ENCODE assay signal across 10 mouse cellular contexts in the genomic region with DNA sequence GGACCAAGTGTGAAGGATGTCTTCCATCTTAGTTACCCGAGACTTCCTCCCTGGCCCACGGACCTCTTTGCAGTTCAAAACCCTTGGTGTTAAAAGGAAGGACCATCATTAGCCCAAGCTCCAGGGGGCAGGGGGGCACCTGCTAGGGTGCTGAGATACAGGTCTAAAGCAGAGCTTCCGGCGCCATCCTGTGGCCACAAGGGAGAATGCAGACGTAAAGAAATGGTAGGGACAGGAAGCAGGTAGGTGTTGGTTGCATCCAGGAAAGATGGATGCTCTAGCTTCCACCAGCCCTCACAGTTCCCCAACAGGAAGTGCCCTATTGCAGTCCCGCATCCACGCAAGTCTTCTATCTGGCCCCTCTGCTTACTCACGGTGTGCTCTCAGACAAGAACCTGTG. TPM values are rescaled to one million over a fixed set of nuclear protein-coding genes. Genes with fewer than 3 reads are reported as not detected.
DNase-seq lines count a peak whose midpoint lies in the region; ATAC-seq lines count a peak whose summit lies in the region.
"Had no signal": no experiment of that assay in that cellular context is flagged by ENCODE, and none has a peak within 500 bp of the region (broad histone marks: within the 10 kb centered on the region; RNA-seq: fewer than 3 reads in every experiment).

No protein-coding gene starts in this region.

- H3K36me3 ChIP-seq in hindbrain, embryonic 10.5 days: no peaks in the 10 kb centered on the region
- H3K36me3 ChIP-seq in hindbrain, embryonic 12.5 days: no peaks in the 10 kb centered on the region
- H3K36me3 ChIP-seq in limb, embryonic 13.5 days: peaks cover 10% of the 10 kb centered on the region; the same call in 1 of the 2 replicates
- H3K36me3 ChIP-seq in hindbrain, embryonic 13.5 days: no peaks in the 10 kb centered on the region
- H3K36me3 ChIP-seq: embryonic facial prominence, embryonic 15.5 days had no signal

- H3K9me3 ChIP-seq in hindbrain, embryonic 10.5 days: no peaks in the 10 kb centered on the region
- no peaks in the 10 kb centered on the region for H3K9me3 ChIP-seq in hindbrain, embryonic 12.5 days (replicated peaks)
- peaks cover 3% of the 10 kb centered on the region; the same call in 1 of the 2 replicates for H3K9me3 ChIP-seq in limb, embryonic 13.5 days
- no peaks in the 10 kb centered on the region for H3K9me3 ChIP-seq in hindbrain, embryonic 13.5 days
- H3K9me3 ChIP-seq: embryonic facial prominence, embryonic 15.5 days had no signal

- no peak for ATAC-seq in hindbrain, embryonic 12.5 days (ENCODE audit: low FRiP score)
- ATAC-seq in limb, embryonic 13.5 days (ENCODE audit: low FRiP score, low read depth): no peak
- ATAC-seq in hindbrain, embryonic 13.5 days (ENCODE audit: low FRiP score): no peak

- H3K4me1 ChIP-seq in hindbrain, embryonic 10.5 days (replicated peaks): peaks cover 28% of the 10 kb centered on the region
- peaks cover 18% of the 10 kb centered on the region for H3K4me1 ChIP-seq in hindbrain, embryonic 12.5 days
- H3K4me1 ChIP-seq in limb, embryonic 13.5 days: peaks cover 42% of the 10 kb centered on the region
- H3K4me1 ChIP-seq in hindbrain, embryonic 13.5 days (replicated peaks): peaks cover 26% of the 10 kb centered on the region

- no peak overlapping the region for H3K9ac ChIP-seq in hindbrain, embryonic 12.5 days
- H3K9ac ChIP-seq in limb, embryonic 13.5 days: no peak overlapping the region
- H3K9ac ChIP-seq in hindbrain, embryonic 13.5 days: no peak overlapping the region
- H3K9ac ChIP-seq: embryonic facial prominence, embryonic 15.5 days had no signal

- peaks cover 60% of the 10 kb centered on the region for H3K27me3 ChIP-seq in hindbrain, embryonic 10.5 days (ENCODE audit: insufficient read depth, poor library complexity, severe bottlenecking)
- peaks cover 26% of the 10 kb centered on the region for H3K27me3 ChIP-seq in hindbrain, embryonic 12.5 days
- peaks cover 31% of the 10 kb centered on the region for H3K27me3 ChIP-seq in limb, embryonic 13.5 days
- peaks cover 40% of the 10 kb centered on the region for H3K27me3 ChIP-seq in hindbrain, embryonic 13.5 days

- peak; percentile 48 for DNase-seq in hindbrain, embryonic 10.5 days (ENCODE audit: low spot score)
- DNase-seq in CD4-positive helper T cell, adult 2 months (ENCODE audit: low read depth, low spot score): peak; percentile 57
- DNase-seq in adipocyte (ENCODE audit: low spot score): peak; percentile 47
- peak; percentile 66 for DNase-seq in induced T-regulatory cell, adult 2 months (ENCODE audit: low read depth)
- DNase-seq in right cerebral cortex, postnatal 14 days: peak; percentile 62

- no peak overlapping the region for H3K27ac ChIP-seq in hindbrain, embryonic 10.5 days
- H3K27ac ChIP-seq in hindbrain, embryonic 12.5 days: no peak overlapping the region
- H3K27ac ChIP-seq in limb, embryonic 13.5 days: 0 out of 2 replicates have a peak overlapping the region, but pooled peaks have one; percentile 76
- H3K27ac ChIP-seq in hindbrain, embryonic 13.5 days: no peak overlapping the region

- 11% methylated on average over 8 of the region's 8 CpGs for WGBS in hindbrain, embryonic 10.5 days
- 17% methylated on average over 8 of the region's 8 CpGs for WGBS in hindbrain, embryonic 12.5 days
- WGBS in limb, embryonic 13.5 days: 16% methylated on average over 8 of the region's 8 CpGs
- 20% methylated on average over 8 of the region's 8 CpGs for WGBS in hindbrain, embryonic 13.5 days

- no peak overlapping the region for H3K4me3 ChIP-seq in hindbrain, embryonic 10.5 days
- no peak overlapping the region for H3K4me3 ChIP-seq in hindbrain, embryonic 12.5 days
- no peak overlapping the region for H3K4me3 ChIP-seq in limb, embryonic 13.5 days
- H3K4me3 ChIP-seq in hindbrain, embryonic 13.5 days: no peak overlapping the region
- H3K4me3 ChIP-seq: embryonic facial prominence, embryonic 15.5 days had no signal

- no peak overlapping the region for H3K4me2 ChIP-seq in hindbrain, embryonic 12.5 days (replicated peaks)
- peak overlapping the region; percentile 45; the same call in 1 of the 2 replicates for H3K4me2 ChIP-seq in limb, embryonic 13.5 days (replicated peaks)
- H3K4me2 ChIP-seq in hindbrain, embryonic 13.5 days: no peak overlapping the region

RNA-seq across cellular contexts. Expression of a gene that starts 1.9 kb away (rescaled TPM):
- 0.31 TPM in 1 of 2 replicates, not detected in the other for polyA plus RNA-seq in hindbrain, embryonic 10.5 days (2016; fragmentation: Nextera tagmentation; extraction: Ambion mirVana)
- 1.2 and 2.0 TPM in 2 replicates for polyA plus RNA-seq in hindbrain, embryonic 12.5 days (2016; fragmentation: Nextera tagmentation; extraction: Ambion mirVana)
- polyA plus RNA-seq in limb, embryonic 13.5 days (2015; fragmentation: Nextera tagmentation; extraction: Ambion mirVana): 3.2 and 3.8 TPM in 2 replicates
- 0.49 and 0.92 TPM in 2 replicates for polyA plus RNA-seq in hindbrain, embryonic 13.5 days (2015; fragmentation: Nextera tagmentation; extraction: Ambion mirVana)

RNA-seq across cellular contexts. Expression of a gene that starts 16.0 kb away (rescaled TPM):
- 0.02 TPM in 1 of 2 replicates, not detected in the other for polyA plus RNA-seq in hindbrain, embryonic 10.5 days (2016; fragmentation: Nextera tagmentation; extraction: Ambion mirVana)
- polyA plus RNA-seq in hindbrain, embryonic 12.5 days (2016; fragmentation: Nextera tagmentation; extraction: Ambion mirVana): 0.33 and 0.37 TPM in 2 replicates
- 1.5 and 1.6 TPM in 2 replicates for polyA plus RNA-seq in limb, embryonic 13.5 days (2015; fragmentation: Nextera tagmentation; extraction: Ambion mirVana)
- polyA plus RNA-seq in hindbrain, embryonic 13.5 days (2015; fragmentation: Nextera tagmentation; extraction: Ambion mirVana): 0.05 and 0.09 TPM in 2 replicates

RNA-seq across cellular contexts. Expression of a gene that starts 18.0 kb away (rescaled TPM):
- polyA plus RNA-seq in hindbrain, embryonic 10.5 days (2016; fragmentation: Nextera tagmentation; extraction: Ambion mirVana): 0.35 and 0.72 TPM in 2 replicates
- 31.5 and 39.5 TPM in 2 replicates for polyA plus RNA-seq in hindbrain, embryonic 12.5 days (2016; fragmentation: Nextera tagmentation; extraction: Ambion mirVana)
- 192 and 200 TPM in 2 replicates for polyA plus RNA-seq in limb, embryonic 13.5 days (2015; fragmentation: Nextera tagmentation; extraction: Ambion mirVana)
- 2.3 and 9.3 TPM in 2 replicates for polyA plus RNA-seq in hindbrain, embryonic 13.5 days (2015; fragmentation: Nextera tagmentation; extraction: Ambion mirVana)

RNA-seq across cellular contexts. Expression of a gene that starts 54.4 kb away (rescaled TPM):
- polyA plus RNA-seq in hindbrain, embryonic 10.5 days (2016; fragmentation: Nextera tagmentation; extraction: Ambion mirVana): not detected in 2 replicates
- polyA plus RNA-seq in hindbrain, embryonic 12.5 days (2016; fragmentation: Nextera tagmentation; extraction: Ambion mirVana): not detected in 2 replicates
- polyA plus RNA-seq in limb, embryonic 13.5 days (2015; fragmentation: Nextera tagmentation; extraction: Ambion mirVana): not detected in 2 replicates
- not detected in 2 replicates for polyA plus RNA-seq in hindbrain, embryonic 13.5 days (2015; fragmentation: Nextera tagmentation; extraction: Ambion mirVana)
- polyA plus RNA-seq: embryonic facial prominence, embryonic 15.5 days; liver, embryonic 16.5 days had no signal

RNA-seq across cellular contexts. Expression of a gene that starts 56.7 kb away (rescaled TPM):
- polyA plus RNA-seq in hindbrain, embryonic 10.5 days (2016; fragmentation: Nextera tagmentation; extraction: Ambion mirVana): 14.8 and 18.0 TPM in 2 replicates
- polyA plus RNA-seq in hindbrain, embryonic 12.5 days (2016; fragmentation: Nextera tagmentation; extraction: Ambion mirVana): 17.6 and 18.8 TPM in 2 replicates
- polyA plus RNA-seq in limb, embryonic 13.5 days (2015; fragmentation: Nextera tagmentation; extraction: Ambion mirVana): 61.0 and 63.6 TPM in 2 replicates
- 9.0 and 9.7 TPM in 2 replicates for polyA plus RNA-seq in hindbrain, embryonic 13.5 days (2015; fragmentation: Nextera tagmentation; extraction: Ambion mirVana)
